Mouse (Mus musculus) forebrain, embryonic 13.5 days (tissue): ENCODE data around the gene Phldb2. TPM values are rescaled to one million over a fixed set of nuclear protein-coding genes. Genes with fewer than 3 reads are reported as not detected.

ENCODE experiments used
- ATAC-seq: fragments of 200-750 bp; cut with Nextera tagmentation; 2 replicates; pipeline ENCODE4 v1.8.0; 2017
- H3K27ac ChIP-seq: fragments of 300-500 bp; sonication (generic); 2 replicates; pipeline ENCODE4 v1.5.1; 2015; ENCODE audit warnings: inconsistent platforms, mild to moderate bottlenecking, moderate library complexity
- H3K27me3 ChIP-seq: fragments of 300-500 bp; sonication (generic); 2 replicates; pipeline ENCODE4 v1.6.1; 2015; ENCODE audit warnings: mild to moderate bottlenecking, inconsistent platforms
- H3K36me3 ChIP-seq: fragments of 300-500 bp; sonication (generic); 2 replicates; pipeline ENCODE4 v1.6.1; 2015; ENCODE audit warnings: mild to moderate bottlenecking, inconsistent platforms; ENCODE audit not compliant: poor library complexity, severe bottlenecking
- H3K4me1 ChIP-seq: fragments of 300-500 bp; sonication (generic); 2 replicates; pipeline ENCODE4 v1.6.1; 2015; ENCODE audit warnings: inconsistent platforms
- H3K4me2 ChIP-seq: fragments of 300-500 bp; sonication (generic); 2 replicates; pipeline ENCODE4 v1.6.1; 2015; ENCODE audit warnings: inconsistent platforms, mild to moderate bottlenecking, moderate library complexity
- H3K4me3 ChIP-seq: fragments of 300-500 bp; sonication (generic); 2 replicates; pipeline ENCODE4 v1.5.1; 2015; ENCODE audit warnings: mild to moderate bottlenecking, inconsistent platforms
- H3K9ac ChIP-seq: fragments of 300-500 bp; sonication (generic); 2 replicates; pipeline ENCODE4 v1.6.1; 2015; ENCODE audit warnings: mild to moderate bottlenecking, inconsistent platforms
- H3K9me3 ChIP-seq: fragments of 300-500 bp; sonication (generic); replicated peaks from 2 replicates; pipeline ENCODE4 v1.6.1; 2016; ENCODE audit warnings: inconsistent platforms
- WGBS: fragments of 180-500 bp; shearing (Covaris S2); methylation state at CpG from one replicate; pipeline ENCODE4 v1.1.7; 2015; 5-methylcytosine and 5-hydroxymethylcytosine counted together
- polyA plus RNA-seq: library from polyadenylated mRNA; unstranded; fragments of >200 nt; fragmentation: Nextera tagmentation; extraction: Ambion mirVana; gene quantifications from 2 replicates; pipeline ENCODE4 v1.2.1, GENCODE M21; 2015

Phldb2 gene
- polyA plus RNA-seq, 1 experiment from 2014 or later = 11.3 TPM

GRCm38 (mm10) chr16:45945174-45945631 is 8.2 kb downstream of the Phldb2 start:
- Histone ChIP-seq H3K27ac (no peak overlapping the region), H3K9ac (no peak overlapping the region), H3K27me3 (no peaks in the 10 kb centered on the region), H3K4me1 (no peaks in the 10 kb centered on the region), H3K4me3 (no peak overlapping the region), H3K9me3 (no peaks in the 10 kb centered on the region), H3K4me2 (no peak overlapping the region), H3K36me3 (no peaks in the 10 kb centered on the region)
- no peak for ATAC-seq
- 64% methylated on average over 11 of the region's 11 CpGs for WGBS

- no peaks in the 10 kb centered on the region for H3K27me3 ChIP-seq
- WGBS = 93% methylated on average over 8 of the region's 8 CpGs
- H3K9ac ChIP-seq = no peak overlapping the region
- H3K27ac ChIP-seq = no peak overlapping the region
- H3K9me3 ChIP-seq = no peaks in the 10 kb centered on the region
- H3K4me2 ChIP-seq = no peak overlapping the region
- no peak for ATAC-seq
- H3K4me1 ChIP-seq = 0 out of 2 replicates have a peak, but pooled peaks cover under 1% of the 10 kb centered on the region
- no peaks in the 10 kb centered on the region for H3K36me3 ChIP-seq
- no peak overlapping the region for H3K4me3 ChIP-seq
Observed at GRCm38 (mm10) chr16:45942169-45942891, 11.1 kb downstream of the Phldb2 start.

- peaks cover 14% of the 10 kb centered on the region; the same call in 1 of the 2 replicates for H3K4me1 ChIP-seq
- H3K9ac ChIP-seq = no peak overlapping the region
- H3K36me3 ChIP-seq = no peaks in the 10 kb centered on the region
- H3K9me3 ChIP-seq = no peaks in the 10 kb centered on the region
- H3K27ac ChIP-seq = no peak overlapping the region
- no peak for ATAC-seq
- no peaks in the 10 kb centered on the region for H3K27me3 ChIP-seq
- H3K4me3 ChIP-seq = no peak overlapping the region
- WGBS = 79% methylated on average over 2 of the region's 2 CpGs
- no peak overlapping the region for H3K4me2 ChIP-seq
Observed at GRCm38 (mm10) chr16:45940701-45941100, 12.7 kb downstream of the Phldb2 start.

GRCm38 (mm10) chr16:45939436-45939835 is 14.0 kb downstream of the Phldb2 start:
- no peaks in the 10 kb centered on the region for H3K36me3 ChIP-seq
- H3K9ac ChIP-seq = no peak overlapping the region
- H3K27me3 ChIP-seq = no peaks in the 10 kb centered on the region
- H3K27ac ChIP-seq = no peak overlapping the region
- H3K4me2 ChIP-seq = no peak overlapping the region
- H3K9me3 ChIP-seq = no peaks in the 10 kb centered on the region
- peaks cover 14% of the 10 kb centered on the region; the same call in 1 of the 2 replicates for H3K4me1 ChIP-seq
- 93% methylated on average over 3 of the region's 3 CpGs for WGBS
- no peak overlapping the region for H3K4me3 ChIP-seq
- ATAC-seq = no peak

GRCm38 (mm10) chr16:45937381-45937780 is 16.0 kb downstream of the Phldb2 start:
- H3K36me3 ChIP-seq = no peaks in the 10 kb centered on the region
- 75% methylated on average over 2 of the region's 2 CpGs for WGBS
- H3K9ac ChIP-seq = no peak overlapping the region
- no peak overlapping the region for H3K4me3 ChIP-seq
- no peak for ATAC-seq
- H3K4me2 ChIP-seq = no peak overlapping the region
- no peaks in the 10 kb centered on the region for H3K9me3 ChIP-seq
- H3K27me3 ChIP-seq = no peaks in the 10 kb centered on the region
- no peak overlapping the region for H3K27ac ChIP-seq
- peaks cover 14% of the 10 kb centered on the region; the same call in 1 of the 2 replicates for H3K4me1 ChIP-seq

- H3K27ac ChIP-seq = peak overlapping the region; percentile 45
- H3K36me3 ChIP-seq = no peaks in the 10 kb centered on the region
- no peaks in the 10 kb centered on the region for H3K27me3 ChIP-seq
- ATAC-seq = peak; percentile 72; the same call in 1 of the 2 replicates
- 19% methylated on average over 2 of the region's 2 CpGs for WGBS
- H3K4me3 ChIP-seq = no peak overlapping the region
- H3K4me2 ChIP-seq = no peak overlapping the region
- no peak overlapping the region for H3K9ac ChIP-seq
- peaks cover 14% of the 10 kb centered on the region; the same call in 1 of the 2 replicates for H3K4me1 ChIP-seq
- no peaks in the 10 kb centered on the region for H3K9me3 ChIP-seq
Observed at GRCm38 (mm10) chr16:45936521-45936920, 16.9 kb downstream of the Phldb2 start.

GRCm38 (mm10) chr16:45935956-45936483 is 17.4 kb downstream of the Phldb2 start:
- no peaks in the 10 kb centered on the region for H3K36me3 ChIP-seq
- no peaks in the 10 kb centered on the region for H3K9me3 ChIP-seq
- no peaks in the 10 kb centered on the region for H3K27me3 ChIP-seq
- no peak overlapping the region for H3K4me2 ChIP-seq
- ATAC-seq = peak; percentile 57; the same call in 1 of the 2 replicates
- H3K27ac ChIP-seq = peak overlapping the region; percentile 45; the same call in 1 of the 2 replicates
- H3K4me1 ChIP-seq = peaks cover 14% of the 10 kb centered on the region; the same call in 1 of the 2 replicates
- 63% methylated on average over 3 of the region's 3 CpGs for WGBS
- H3K9ac ChIP-seq = no peak overlapping the region
- no peak overlapping the region for H3K4me3 ChIP-seq

GRCm38 (mm10) chr16:45934721-45935407 is 18.5 kb downstream of the Phldb2 start:
- peaks cover 14% of the 10 kb centered on the region; the same call in 1 of the 2 replicates for H3K4me1 ChIP-seq
- H3K9ac ChIP-seq = no peak overlapping the region
- H3K27me3 ChIP-seq = no peaks in the 10 kb centered on the region
- H3K4me2 ChIP-seq = no peak overlapping the region
- ATAC-seq = peak; percentile 60; the same call in 1 of the 2 replicates
- H3K9me3 ChIP-seq = no peaks in the 10 kb centered on the region
- H3K27ac ChIP-seq = no peak overlapping the region
- WGBS = 50% methylated on average over 2 of the region's 2 CpGs
- no peaks in the 10 kb centered on the region for H3K36me3 ChIP-seq
- H3K4me3 ChIP-seq = no peak overlapping the region

- Histone ChIP-seq H3K4me3 (no peak overlapping the region), H3K4me2 (no peak overlapping the region), H3K4me1 (no peaks in the 10 kb centered on the region), H3K27ac (no peak overlapping the region), H3K36me3 (no peaks in the 10 kb centered on the region), H3K9ac (no peak overlapping the region), H3K27me3 (no peaks in the 10 kb centered on the region), H3K9me3 (no peaks in the 10 kb centered on the region)
- 93% methylated on average over 3 of the region's 3 CpGs for whole genome bisulfite sequencing
- no peak for ATAC-seq
Observed at GRCm38 (mm10) chr16:45930308-45930707, 23.1 kb downstream of the Phldb2 start.

- Histone ChIP-seq H3K9me3 (no peaks in the 10 kb centered on the region), H3K27me3 (no peaks in the 10 kb centered on the region), H3K27ac (no peak overlapping the region), H3K36me3 (no peaks in the 10 kb centered on the region), H3K4me2 (no peak overlapping the region), H3K4me1 (no peaks in the 10 kb centered on the region), H3K9ac (no peak overlapping the region), H3K4me3 (no peak overlapping the region)
- no peak for ATAC-seq
- 92% methylated on average over 4 of the region's 4 CpGs for WGBS
Observed at GRCm38 (mm10) chr16:45928090-45928489, 25.3 kb downstream of the Phldb2 start.

- H3K9me3 ChIP-seq = no peaks in the 10 kb centered on the region
- WGBS = 78% methylated on average over 3 of the region's 3 CpGs
Observed at GRCm38 (mm10) chr16:45927601-45928000, 25.8 kb downstream of the Phldb2 start.

GRCm38 (mm10) chr16:45926875-45927274 is 26.5 kb downstream of the Phldb2 start:
- no peak overlapping the region for H3K4me2 ChIP-seq
- no peaks in the 10 kb centered on the region for H3K36me3 ChIP-seq
- no peaks in the 10 kb centered on the region for H3K4me1 ChIP-seq
- no peaks in the 10 kb centered on the region for H3K27me3 ChIP-seq
- H3K9me3 ChIP-seq = no peaks in the 10 kb centered on the region
- H3K27ac ChIP-seq = no peak overlapping the region
- H3K4me3 ChIP-seq = no peak overlapping the region
- ATAC-seq = no peak
- H3K9ac ChIP-seq = no peak overlapping the region
- 88% methylated on average over 5 of the region's 5 CpGs for WGBS

More at GRCm38 (mm10) chr16:45927601-45928000, 25.8 kb downstream of the Phldb2 start:
- Histone ChIP-seq H3K27ac (no peak overlapping the region), H3K9ac (no peak overlapping the region), H3K27me3 (no peaks in the 10 kb centered on the region), H3K4me2 (no peak overlapping the region), H3K4me3 (no peak overlapping the region), H3K4me1 (no peaks in the 10 kb centered on the region), H3K36me3 (no peaks in the 10 kb centered on the region)
- ATAC-seq = no peak
